Mouse (Mus musculus) cerebellum, adult 2 months (tissue): Measurements from ENCODE around the gene Zfyve27.

Source experiments
- CTCF ChIP-seq: fragments of 200-500 bp; IDR thresholded peaks from 2 replicates; pipeline ENCODE4 v1.5.1; 2011; ENCODE audit warnings: low read depth, mild to moderate bottlenecking, control low read depth, low read length, moderate library complexity, borderline replicate concordance; ENCODE audit not compliant: insufficient read depth
- POLR2A ChIP-seq: fragments of 200-500 bp; IDR thresholded peaks from 2 replicates; pipeline ENCODE4 v1.6.1; 2011; ENCODE audit warnings: low read length, control low read depth, borderline replicate concordance; ENCODE audit not compliant: insufficient read depth

- no peak for TF ChIP-seq POLR2A
- no peak for TF ChIP-seq CTCF
Measured at GRCm38 (mm10) chr19:42135070-42135469, 28.7 kb upstream of the Zfyve27 start.
